Mouse (Mus musculus): ENCODE results near the gene Insc.
"Not testable (repeated sequence)": the region's sequence is repeated elsewhere in the genome, so short reads cannot be mapped to it uniquely, and the experiment has no call there.

The Insc gene

GRCm38 (mm10) chr7:114743022-114743780 lies at the start of gene Insc:
Gene Insc, plus strand, starts transcription at chr7:114743694.
- no peak for DNase-seq

GRCm38 (mm10) chr7:114700871-114701270 lies 42.6 kb upstream of the Insc start:
- DNase-seq, result no peak

- DNase-seq, result no peak
These were observed 36.8 kb upstream of the Insc start for GRCm38 (mm10) chr7:114706716-114707115.

- no peak for DNase-seq
These were observed 36.1 kb upstream of the Insc start for GRCm38 (mm10) chr7:114707398-114707797.

- no peak for DNase-seq
These were observed 33.1 kb upstream of the Insc start for GRCm38 (mm10) chr7:114710419-114710818.

GRCm38 (mm10) chr7:114712523-114712922 lies 31.0 kb upstream of the Insc start:
- no peak for DNase-seq

GRCm38 (mm10) chr7:114718300-114718699 lies 25.2 kb upstream of the Insc start, which contains the start of gene Calcb:
Gene Calcb, plus strand, starts transcription at chr7:114718643.
- no peak for DNase-seq

GRCm38 (mm10) chr7:114719381-114720131 lies 23.9 kb upstream of the Insc start:
- peak; percentile 28 to 33 for DNase-seq

GRCm38 (mm10) chr7:114729696-114730095 lies 13.8 kb upstream of the Insc start:
- not testable (repeated sequence) for DNase-seq

GRCm38 (mm10) chr7:114731175-114731574 lies 12.3 kb upstream of the Insc start:
- no peak for DNase-seq

GRCm38 (mm10) chr7:114731700-114732099 lies 11.8 kb upstream of the Insc start:
- DNase-seq, result not testable (repeated sequence)

- DNase-seq, result no peak
These were observed 7.2 kb upstream of the Insc start for GRCm38 (mm10) chr7:114736256-114736655.

- no peak for DNase-seq
These were observed 5.3 kb upstream of the Insc start for GRCm38 (mm10) chr7:114738166-114738565.

- peak; percentile 47 to 72 for DNase-seq
These were observed 2.9 kb upstream of the Insc start for GRCm38 (mm10) chr7:114740360-114741165.

GRCm38 (mm10) chr7:114744639-114745245 lies 1.2 kb downstream of the Insc start:
- no peak for DNase-seq

- no peak for DNase-seq
These were observed 2.2 kb downstream of the Insc start for GRCm38 (mm10) chr7:114745481-114746271.

- no peak for DNase-seq
These were observed 4.1 kb downstream of the Insc start for GRCm38 (mm10) chr7:114747596-114747995.

GRCm38 (mm10) chr7:114748239-114748638 lies 4.7 kb downstream of the Insc start:
- no peak for DNase-seq

GRCm38 (mm10) chr7:114753471-114753870 lies 10.0 kb downstream of the Insc start:
- DNase-seq, result no peak

GRCm38 (mm10) chr7:114754196-114754595 lies 10.7 kb downstream of the Insc start:
- DNase-seq, result no peak

- no peak for DNase-seq
These were observed 11.1 kb downstream of the Insc start for GRCm38 (mm10) chr7:114754626-114755025.

- no peak for DNase-seq
These were observed 19.2 kb downstream of the Insc start for GRCm38 (mm10) chr7:114762660-114763059.
